In genomic region chr6:145210056-145210680, GRCm38 (mm10) we compare ENCODE assay signal across 8 mouse cellular contexts. TPM values are rescaled to one million over a fixed set of nuclear protein-coding genes. Genes with fewer than 3 reads are reported as not detected.
DNase-seq lines count a peak whose midpoint lies in the region; ATAC-seq and TF ChIP-seq lines count a peak whose summit lies in the region.

No protein-coding gene starts in this region.

- peaks cover 8% of the 10 kb centered on the region; the same call in 1 of the 2 replicates for H3K4me1 ChIP-seq in heart, embryonic 11.5 days (ENCODE audit: control insufficient read depth, insufficient read depth, low read length)
- peaks cover 13% of the 10 kb centered on the region for H3K4me1 ChIP-seq in G1E (ENCODE audit: insufficient read depth, low read depth, low read length)
- H3K4me1 ChIP-seq in forebrain, embryonic 15.5 days: peaks cover 17% of the 10 kb centered on the region
- peaks cover 11% of the 10 kb centered on the region for H3K4me1 ChIP-seq in liver, embryonic 16.5 days (ENCODE audit: control insufficient read depth, low read depth, low read length)

- no peak for TF ChIP-seq CTCF in G1E (IDR thresholded peaks at IDR 0.05; ENCODE audit: low read depth, low read length)

- no peaks in the 10 kb centered on the region for H3K9me3 ChIP-seq in heart, embryonic 11.5 days (replicated peaks; ENCODE audit: control insufficient read depth, low read length)
- no peaks in the 10 kb centered on the region for H3K9me3 ChIP-seq in G1E (replicated peaks)
- H3K9me3 ChIP-seq in forebrain, embryonic 15.5 days: no peaks in the 10 kb centered on the region
- no peaks in the 10 kb centered on the region for H3K9me3 ChIP-seq in liver, embryonic 16.5 days (replicated peaks; ENCODE audit: control insufficient read depth, low read length)

- peak overlapping the region; percentile 80 for H3K4me2 ChIP-seq in heart, embryonic 11.5 days
- peak overlapping the region; percentile 60 for H3K4me2 ChIP-seq in forebrain, embryonic 15.5 days (replicated peaks)
- peak overlapping the region; percentile 89 for H3K4me2 ChIP-seq in liver, embryonic 16.5 days (ENCODE audit: low read depth, low read length)

- H3K9ac ChIP-seq in heart, embryonic 11.5 days (ENCODE audit: low read depth, low read length): peak overlapping the region; percentile 56; the same call in 1 of the 2 replicates
- H3K9ac ChIP-seq in forebrain, embryonic 15.5 days (replicated peaks): no peak overlapping the region
- H3K9ac ChIP-seq in liver, embryonic 16.5 days (ENCODE audit: low read depth, low read length): no peak overlapping the region

- H3K4me3 ChIP-seq in heart, embryonic 11.5 days (ENCODE audit: low read depth, low read length): peak overlapping the region; percentile 41
- peak overlapping the region; percentile 75 for H3K4me3 ChIP-seq in G1E (ENCODE audit: low read depth, low read length)
- peak overlapping the region; percentile 70 for H3K4me3 ChIP-seq in forebrain, embryonic 15.5 days
- peak overlapping the region; percentile 80 for H3K4me3 ChIP-seq in liver, embryonic 16.5 days (ENCODE audit: low read depth, low read length)

- no peak for DNase-seq in heart, postnatal 4 days
- no peak for DNase-seq in G1E (ENCODE audit: low spot score)
- no peak for DNase-seq in yolk sac, embryonic 10.5 days (ENCODE audit: low spot score)
- DNase-seq in layer of hippocampus, adult 18-20 months (ENCODE audit: low spot score in 2 of 2): no peak
- no peak for DNase-seq in ovary, adult 18-20 months (ENCODE audit: low spot score)

- peak overlapping the region; percentile 29; the same call in 1 of the 2 replicates for H3K27ac ChIP-seq in heart, embryonic 11.5 days (ENCODE audit: low read depth, low read length)
- H3K27ac ChIP-seq in forebrain, embryonic 15.5 days (replicated peaks): peak overlapping the region; percentile 54
- no peak overlapping the region for H3K27ac ChIP-seq in liver, embryonic 16.5 days (ENCODE audit: low read length)

- no peaks in the 10 kb centered on the region for H3K27me3 ChIP-seq in heart, embryonic 11.5 days (ENCODE audit: control insufficient read depth, insufficient read depth, low read length)
- no peaks in the 10 kb centered on the region for H3K27me3 ChIP-seq in G1E (ENCODE audit: insufficient read depth, low read length)
- H3K27me3 ChIP-seq in forebrain, embryonic 15.5 days: no peaks in the 10 kb centered on the region
- no peaks in the 10 kb centered on the region for H3K27me3 ChIP-seq in liver, embryonic 16.5 days (ENCODE audit: control insufficient read depth, insufficient read depth, low read depth, low read length)

- no peak for ATAC-seq in heart, embryonic 11.5 days (replicated peaks; ENCODE audit: insufficient number of reproducible peaks, low FRiP score, low TSS enrichment)
- ATAC-seq in G1E (ENCODE audit: extremely low read depth, insufficient number of reproducible peaks, low FRiP score, poor library complexity, severe bottlenecking): no peak
- ATAC-seq in forebrain, embryonic 15.5 days (replicated peaks): peak; percentile 2; the same call in 1 of the 2 replicates
- no peak for ATAC-seq in liver, embryonic 16.5 days (ENCODE audit: low read depth)

- H3K36me3 ChIP-seq in heart, embryonic 11.5 days (ENCODE audit: control insufficient read depth, insufficient read depth, low read length): no peaks in the 10 kb centered on the region
- H3K36me3 ChIP-seq in G1E (replicated peaks): peaks cover 19% of the 10 kb centered on the region
- H3K36me3 ChIP-seq in forebrain, embryonic 15.5 days: no peaks in the 10 kb centered on the region
- no peaks in the 10 kb centered on the region for H3K36me3 ChIP-seq in liver, embryonic 16.5 days (ENCODE audit: control insufficient read depth, insufficient read depth)

- 38% methylated on average over 8 of the region's 8 CpGs for WGBS in heart, embryonic 11.5 days (ENCODE audit: insufficient replicate concordance)
- 23% methylated on average over 8 of the region's 8 CpGs for WGBS in forebrain, embryonic 15.5 days
- 32% methylated on average over 8 of the region's 8 CpGs for WGBS in liver, embryonic 16.5 days (ENCODE audit: insufficient replicate concordance)

RNA-seq across cellular contexts. Expression of gene Casc1, which starts 0.6 kb away (rescaled TPM):
- polyA plus RNA-seq in heart, embryonic 11.5 days (2014; fragmentation: Nextera tagmentation; extraction: Ambion mirVana): 0.34 and 0.42 TPM in 2 replicates
- total RNA-seq in heart, postnatal 4 days (2021): 1 to 10 TPM in 1 of 2 experiments, under 1 TPM in 1; 0.74 to 1.0 TPM
- total RNA-seq in G1E (2014; fragmentation: Nextera tagmentation) (0.60 and 1.1 TPM in 2 replicates), G1E (2017) (0.71 and 0.76 TPM in 2 replicates)
- not detected in 2 replicates for polyA plus RNA-seq in G1E (2012)
- polyA plus RNA-seq in forebrain, embryonic 15.5 days (2015; fragmentation: Nextera tagmentation; extraction: Ambion mirVana): 0.65 and 0.98 TPM in 2 replicates
- 0.12 and 0.13 TPM in 2 replicates for polyA plus RNA-seq in liver, embryonic 16.5 days (2015; fragmentation: Nextera tagmentation; extraction: Ambion mirVana)
- total RNA-seq in layer of hippocampus, adult 18-20 months (2021): 1 to 10 TPM; 1.0 to 1.3 TPM

RNA-seq across cellular contexts. Expression of gene Etfrf1, which starts 0.8 kb away (rescaled TPM):
- 57.2 and 62.5 TPM in 2 replicates for polyA plus RNA-seq in heart, embryonic 11.5 days (2014; fragmentation: Nextera tagmentation; extraction: Ambion mirVana)
- total RNA-seq in heart, postnatal 4 days (2021): 10 to 100 TPM; 58.8 to 60.8 TPM
- total RNA-seq in G1E (2014; fragmentation: Nextera tagmentation): 22.2 and 25.6 TPM in 2 replicates
- total RNA-seq in G1E (2017): 39.0 and 47.8 TPM in 2 replicates
- polyA plus RNA-seq in G1E (2012): 1.1 and 1.5 TPM in 2 replicates
- 27.1 and 27.7 TPM in 2 replicates for polyA plus RNA-seq in forebrain, embryonic 15.5 days (2015; fragmentation: Nextera tagmentation; extraction: Ambion mirVana)
- 18.6 and 19.9 TPM in 2 replicates for polyA plus RNA-seq in liver, embryonic 16.5 days (2015; fragmentation: Nextera tagmentation; extraction: Ambion mirVana)
- total RNA-seq in layer of hippocampus, adult 18-20 months (2021): 10 to 100 TPM; 26.5 to 26.9 TPM

RNA-seq across cellular contexts. Expression of gene Kras, which starts 39.9 kb away (rescaled TPM):
- 54.9 and 69.5 TPM in 2 replicates for polyA plus RNA-seq in heart, embryonic 11.5 days (2014; fragmentation: Nextera tagmentation; extraction: Ambion mirVana)
- total RNA-seq in heart, postnatal 4 days (2021): 10 to 100 TPM; 49.2 to 50.5 TPM
- total RNA-seq in G1E (2014; fragmentation: Nextera tagmentation) (44.8 and 52.3 TPM in 2 replicates), G1E (2017) (14.5 and 15.8 TPM in 2 replicates)
- 27.2 and 45.7 TPM in 2 replicates for polyA plus RNA-seq in G1E (2012)
- 123 and 125 TPM in 2 replicates for polyA plus RNA-seq in forebrain, embryonic 15.5 days (2015; fragmentation: Nextera tagmentation; extraction: Ambion mirVana)
- 41.1 and 44.1 TPM in 2 replicates for polyA plus RNA-seq in liver, embryonic 16.5 days (2015; fragmentation: Nextera tagmentation; extraction: Ambion mirVana)
- total RNA-seq in layer of hippocampus, adult 18-20 months (2021): 10 to 100 TPM; 72.4 to 81.0 TPM
